Mouse (Mus musculus): ENCODE data around the gene Itga11. TPM values are rescaled to one million over a fixed set of nuclear protein-coding genes. Genes with fewer than 3 reads are reported as not detected.

Gene Itga11
- polyA plus RNA-seq, 1 experiment from 2014 or later, result 0.36 TPM

DNA sequence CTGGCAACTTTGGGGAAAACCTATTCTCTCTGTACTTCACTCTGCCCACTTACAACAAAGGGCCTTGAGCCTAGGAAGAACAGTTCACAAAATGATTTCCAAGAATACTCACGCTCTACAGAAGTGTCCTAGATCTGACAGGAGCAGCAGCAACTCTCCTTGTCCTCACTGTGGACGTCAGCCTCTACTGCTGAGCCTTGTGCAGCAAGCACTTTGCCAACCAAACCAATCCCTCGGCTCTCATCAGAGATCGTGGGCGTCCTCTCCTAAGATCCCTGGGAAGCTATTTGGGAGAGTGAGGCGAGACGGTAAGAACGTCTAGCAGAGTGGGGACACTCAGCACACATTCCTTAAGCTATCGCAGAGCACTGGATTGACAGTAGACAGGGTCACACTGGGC, 17.6 kb downstream of the Itga11 start:
- Histone ChIP-seq H3K27me3 (ENCODE audit: insufficient read depth, poor library complexity, severe bottlenecking) (0 out of 2 replicates have a peak, but pooled peaks cover 11% of the 10 kb centered on the region), H3K36me3 (no peaks in the 10 kb centered on the region), H3K4me1 (peaks cover 47% of the 10 kb centered on the region), H3K4me3 (no peak overlapping the region), H3K27ac (peak overlapping the region; percentile 85; the same call in 1 of the 2 replicates), H3K9me3 (no peaks in the 10 kb centered on the region)
- WGBS, result 31% methylated on average over 9 of the region's 9 CpGs
- no peak for DNase-seq (ENCODE audit: low spot score)

DNA sequence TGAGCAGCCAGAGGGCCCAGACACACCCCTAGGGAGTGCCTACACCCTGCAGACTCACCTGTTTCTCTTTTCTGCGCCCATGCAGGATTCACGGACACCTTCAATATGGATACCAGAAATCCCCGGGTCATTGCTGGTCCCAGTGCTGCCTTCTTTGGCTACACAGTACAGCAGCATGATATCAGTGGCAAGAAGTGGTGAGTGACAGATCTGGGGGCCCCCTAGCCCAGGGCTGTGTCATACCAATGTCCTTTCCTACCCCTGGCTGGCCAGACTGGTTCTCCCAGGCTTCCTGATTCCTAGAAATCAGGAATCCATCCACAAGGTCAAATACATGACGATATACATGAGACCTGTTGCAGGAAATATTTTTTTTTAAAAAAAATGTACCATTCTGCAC, 19.2 kb downstream of the Itga11 start:
- Histone ChIP-seq H3K4me1 (peaks cover 43% of the 10 kb centered on the region), H3K27me3 (ENCODE audit: insufficient read depth, poor library complexity, severe bottlenecking) (0 out of 2 replicates have a peak, but pooled peaks cover 9% of the 10 kb centered on the region), H3K9me3 (no peaks in the 10 kb centered on the region), H3K4me3 (peak overlapping the region; percentile 35), H3K36me3 (no peaks in the 10 kb centered on the region), H3K27ac (peak overlapping the region; percentile 85)
- 67% methylated on average over 4 of the region's 4 CpGs for WGBS
- no peak for DNase-seq (ENCODE audit: low spot score)

DNA sequence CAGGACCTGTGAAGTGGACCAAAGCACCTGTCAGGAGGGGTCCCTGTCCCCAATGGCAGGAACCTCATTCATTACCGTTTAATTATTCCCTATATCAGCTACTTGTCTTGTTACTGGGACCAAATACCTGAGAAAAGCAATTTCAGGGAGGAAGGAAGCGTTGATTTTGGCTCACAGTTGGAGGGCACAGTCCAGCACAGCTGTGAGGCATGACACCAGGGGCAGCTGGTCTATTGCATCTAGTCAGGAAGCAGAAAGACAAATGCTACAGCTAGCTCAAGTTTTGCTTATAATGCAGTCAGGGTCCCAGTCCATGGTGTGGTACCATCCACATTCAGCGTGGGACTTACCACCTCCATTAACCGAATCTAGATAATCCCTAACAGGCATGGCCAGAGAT, 29.6 kb downstream of the Itga11 start:
- Histone ChIP-seq H3K27ac (no peak overlapping the region), H3K36me3 (no peaks in the 10 kb centered on the region), H3K27me3 (ENCODE audit: insufficient read depth, poor library complexity, severe bottlenecking) (0 out of 2 replicates have a peak, but pooled peaks cover 12% of the 10 kb centered on the region), H3K4me1 (peaks cover 16% of the 10 kb centered on the region), H3K4me3 (no peak overlapping the region), H3K9me3 (no peaks in the 10 kb centered on the region)
- whole genome bisulfite sequencing, result 75% methylated on average over 4 of the region's 4 CpGs
- DNase-seq (ENCODE audit: low spot score), result no peak

DNA sequence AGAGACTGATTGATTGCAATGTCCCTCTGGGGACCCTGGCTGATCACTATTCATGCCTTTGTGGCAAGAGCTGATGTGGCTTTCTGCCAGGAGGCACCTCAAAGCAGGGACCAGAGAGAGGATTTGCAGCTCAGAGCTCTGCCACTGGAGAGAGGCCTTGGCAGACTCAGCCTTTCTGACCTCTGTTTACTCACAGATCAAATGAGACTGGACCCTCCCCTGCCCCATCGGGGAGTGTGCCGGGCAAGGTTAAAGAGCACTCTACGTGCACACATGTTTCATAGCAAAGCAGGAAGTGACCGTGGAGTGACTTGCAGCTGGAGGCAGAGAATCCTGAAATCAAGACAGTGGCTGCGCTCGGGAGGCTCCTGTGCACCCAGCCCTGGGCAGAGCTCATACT, 30.2 kb downstream of the Itga11 start:
- 57% methylated on average over 6 of the region's 6 CpGs for WGBS
- no peak for DNase-seq (ENCODE audit: low spot score)
- H3K27ac ChIP-seq, result peak overlapping the region; percentile 52; the same call in 1 of the 2 replicates

DNA sequence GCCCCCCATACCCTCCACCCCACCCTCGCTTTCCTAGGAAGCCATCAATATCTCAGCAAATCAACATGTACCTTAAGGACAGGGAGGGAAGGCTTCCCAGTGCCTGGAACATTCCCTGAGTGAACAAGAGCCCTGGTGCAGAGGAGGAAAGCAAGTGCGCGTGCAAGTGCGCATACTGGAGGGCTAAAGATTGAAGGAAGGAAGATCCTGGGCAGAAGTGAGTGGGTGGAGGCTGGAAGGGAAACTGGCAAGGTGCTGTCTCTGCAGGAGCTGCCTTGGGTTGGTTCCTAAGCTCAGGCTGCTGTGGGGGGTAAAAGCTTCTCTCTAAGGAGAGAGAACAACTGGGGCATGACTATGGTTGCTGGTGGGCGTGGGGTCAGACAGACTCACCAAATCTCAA, 32.4 kb downstream of the Itga11 start:
- Histone ChIP-seq H3K4me3 (no peak overlapping the region), H3K27me3 (ENCODE audit: insufficient read depth, poor library complexity, severe bottlenecking) (0 out of 2 replicates have a peak, but pooled peaks cover 12% of the 10 kb centered on the region), H3K9me3 (no peaks in the 10 kb centered on the region), H3K36me3 (no peaks in the 10 kb centered on the region), H3K4me1 (peaks cover 16% of the 10 kb centered on the region), H3K27ac (no peak overlapping the region)
- 82% methylated on average over 5 of the region's 5 CpGs for WGBS
- DNase-seq (ENCODE audit: low spot score), result no peak

More for the DNA sequence above, 30.2 kb downstream of the Itga11 start:
- no peaks in the 10 kb centered on the region for H3K36me3 ChIP-seq
- peaks cover 16% of the 10 kb centered on the region for H3K4me1 ChIP-seq
- 0 out of 2 replicates have a peak, but pooled peaks cover 12% of the 10 kb centered on the region for H3K27me3 ChIP-seq (ENCODE audit: insufficient read depth, poor library complexity, severe bottlenecking)
- H3K4me3 ChIP-seq, result no peak overlapping the region
- H3K9me3 ChIP-seq, result no peaks in the 10 kb centered on the region

DNA sequence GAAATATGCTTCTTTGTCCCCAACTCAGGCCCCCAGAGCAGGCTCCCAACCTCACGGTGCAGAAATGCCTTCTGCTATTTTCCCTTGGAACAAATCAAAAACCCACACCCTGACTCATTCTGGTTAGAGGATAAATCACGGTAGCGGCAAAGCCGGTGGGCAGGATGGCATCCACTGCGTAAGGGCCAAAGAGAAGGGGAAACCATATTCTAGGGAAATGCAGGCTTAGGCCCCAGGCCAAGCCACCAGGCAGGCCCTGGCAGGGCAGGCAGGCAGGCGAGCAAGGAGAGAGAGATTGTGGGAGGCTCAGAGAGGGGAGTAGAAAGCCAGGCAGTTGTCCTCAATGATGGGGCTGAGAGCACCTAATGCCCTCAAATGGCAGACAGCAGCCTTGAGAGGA, 34.7 kb downstream of the Itga11 start:
- Histone ChIP-seq H3K9me3 (no peaks in the 10 kb centered on the region), H3K36me3 (no peaks in the 10 kb centered on the region), H3K4me1 (peaks cover 16% of the 10 kb centered on the region), H3K27me3 (ENCODE audit: insufficient read depth, poor library complexity, severe bottlenecking) (0 out of 2 replicates have a peak, but pooled peaks cover 12% of the 10 kb centered on the region), H3K4me3 (no peak overlapping the region), H3K27ac (no peak overlapping the region)
- no peak for DNase-seq (ENCODE audit: low spot score)
- 80% methylated on average over 6 of the region's 6 CpGs for WGBS

DNA sequence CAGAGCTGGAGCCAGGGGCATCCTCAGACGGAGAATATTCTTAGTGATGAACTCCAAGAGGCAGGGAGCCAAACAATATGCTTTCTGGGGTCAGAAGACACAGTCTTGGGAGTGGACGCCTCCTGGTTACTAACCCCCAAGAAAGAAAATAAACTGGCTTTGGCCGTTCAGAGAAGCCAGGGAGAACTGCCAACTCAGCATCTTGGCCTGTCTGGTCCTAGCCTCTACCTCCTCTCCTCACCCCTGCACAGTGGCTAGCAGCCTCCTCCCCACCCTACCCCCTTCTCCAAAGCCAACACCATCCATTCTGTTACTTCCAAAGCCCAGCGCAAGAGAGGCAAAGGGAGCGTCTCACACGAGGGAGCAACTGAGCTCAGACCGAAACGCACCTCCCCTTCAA, 35.4 kb downstream of the Itga11 start:
- Histone ChIP-seq H3K27ac (no peak overlapping the region), H3K36me3 (no peaks in the 10 kb centered on the region), H3K9me3 (no peaks in the 10 kb centered on the region), H3K27me3 (ENCODE audit: insufficient read depth, poor library complexity, severe bottlenecking) (0 out of 2 replicates have a peak, but pooled peaks cover 12% of the 10 kb centered on the region), H3K4me1 (peaks cover 10% of the 10 kb centered on the region), H3K4me3 (no peak overlapping the region)
- WGBS, result 76% methylated on average over 8 of the region's 8 CpGs
- no peak for DNase-seq (ENCODE audit: low spot score)

DNA sequence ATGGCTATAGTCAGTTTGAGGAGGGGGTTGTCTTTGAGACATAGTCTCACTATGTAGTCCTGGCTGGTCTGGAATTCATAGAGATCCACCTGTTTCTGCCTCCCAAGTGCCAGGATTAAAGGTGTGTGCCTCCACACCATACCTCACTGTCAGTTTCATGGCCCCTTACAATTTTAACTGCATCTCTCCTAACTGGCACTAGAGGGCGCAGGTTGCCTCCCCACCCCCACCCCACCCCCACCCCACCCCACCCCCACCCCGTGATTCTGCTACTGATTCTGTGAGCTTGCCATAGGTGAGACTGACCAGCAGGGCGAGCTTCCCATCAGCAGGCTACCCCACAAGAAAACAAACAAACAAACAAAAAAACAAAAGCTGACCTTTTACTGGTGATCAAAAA, 36.7 kb downstream of the Itga11 start:
- no peaks in the 10 kb centered on the region for H3K36me3 ChIP-seq
- 43% methylated on average over 3 of the region's 3 CpGs for WGBS

DNA sequence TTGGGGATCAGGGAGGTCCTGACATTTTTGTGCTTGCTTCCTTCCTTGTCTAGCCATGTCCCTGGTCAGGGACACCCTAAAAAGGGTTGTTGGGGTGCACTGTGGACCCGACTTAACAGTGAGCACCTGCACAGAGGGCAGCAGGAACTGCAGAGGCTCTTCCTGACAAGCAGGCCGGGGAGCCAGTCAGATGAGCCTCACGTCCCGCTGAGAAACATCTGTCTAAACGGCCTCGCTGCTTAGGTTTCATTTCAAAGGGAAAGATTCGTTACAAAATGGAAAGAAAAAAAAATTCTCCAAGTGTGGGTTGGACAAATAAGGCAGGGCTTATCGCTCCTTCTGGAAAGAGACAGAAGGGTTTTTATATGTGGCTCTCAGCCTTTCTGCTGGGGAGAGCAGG, 40.4 kb downstream of the Itga11 start:
- H3K27ac ChIP-seq, result no peak overlapping the region
- 0 out of 2 replicates have a peak, but pooled peaks cover 9% of the 10 kb centered on the region for H3K27me3 ChIP-seq (ENCODE audit: insufficient read depth, poor library complexity, severe bottlenecking)
- no peaks in the 10 kb centered on the region for H3K9me3 ChIP-seq
- H3K4me3 ChIP-seq, result no peak overlapping the region
- 46% methylated on average over 8 of the region's 8 CpGs for WGBS
- no peaks in the 10 kb centered on the region for H3K36me3 ChIP-seq
- DNase-seq (ENCODE audit: low spot score), result no peak
- H3K4me1 ChIP-seq, result peaks cover 9% of the 10 kb centered on the region; the same call in 1 of the 2 replicates

More for the DNA sequence above, 36.7 kb downstream of the Itga11 start:
- 0 out of 2 replicates have a peak, but pooled peaks cover 18% of the 10 kb centered on the region for H3K27me3 ChIP-seq (ENCODE audit: insufficient read depth, poor library complexity, severe bottlenecking)
- no peaks in the 10 kb centered on the region for H3K9me3 ChIP-seq
- H3K27ac ChIP-seq, result no peak overlapping the region
- no peak overlapping the region for H3K4me3 ChIP-seq
- H3K4me1 ChIP-seq, result 0 out of 2 replicates have a peak, but pooled peaks cover 4% of the 10 kb centered on the region
- DNase-seq (ENCODE audit: low spot score), result no peak

DNA sequence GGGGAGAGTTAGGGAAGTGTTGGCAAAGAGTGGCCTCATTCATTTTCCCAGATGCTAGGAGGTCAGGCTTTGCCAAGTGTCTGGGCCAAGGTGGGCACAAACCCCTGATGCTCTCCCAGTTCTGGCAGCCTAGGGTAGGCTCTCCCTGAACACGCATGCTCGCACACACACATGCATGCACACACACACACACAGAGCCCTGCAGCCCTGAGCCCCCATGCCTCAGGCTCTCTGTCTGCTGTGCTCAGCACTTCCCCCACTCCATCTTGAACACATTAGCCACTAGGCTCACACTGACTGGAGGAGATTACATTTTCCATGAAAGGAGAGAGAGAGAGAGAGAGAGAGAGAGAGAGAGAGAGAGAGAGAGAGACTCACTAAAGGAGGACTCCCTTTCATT, 44.2 kb downstream of the Itga11 start:
- Histone ChIP-seq H3K9me3 (no peaks in the 10 kb centered on the region), H3K27me3 (ENCODE audit: insufficient read depth, poor library complexity, severe bottlenecking) (peaks cover 16% of the 10 kb centered on the region; the same call in 1 of the 2 replicates), H3K4me3 (no peak overlapping the region), H3K36me3 (no peaks in the 10 kb centered on the region), H3K27ac (peak overlapping the region; percentile 7; the same call in 1 of the 2 replicates), H3K4me1 (peaks cover 21% of the 10 kb centered on the region)
- no peak for DNase-seq (ENCODE audit: low spot score)
- WGBS, result 89% methylated on average over 2 of the region's 2 CpGs

DNA sequence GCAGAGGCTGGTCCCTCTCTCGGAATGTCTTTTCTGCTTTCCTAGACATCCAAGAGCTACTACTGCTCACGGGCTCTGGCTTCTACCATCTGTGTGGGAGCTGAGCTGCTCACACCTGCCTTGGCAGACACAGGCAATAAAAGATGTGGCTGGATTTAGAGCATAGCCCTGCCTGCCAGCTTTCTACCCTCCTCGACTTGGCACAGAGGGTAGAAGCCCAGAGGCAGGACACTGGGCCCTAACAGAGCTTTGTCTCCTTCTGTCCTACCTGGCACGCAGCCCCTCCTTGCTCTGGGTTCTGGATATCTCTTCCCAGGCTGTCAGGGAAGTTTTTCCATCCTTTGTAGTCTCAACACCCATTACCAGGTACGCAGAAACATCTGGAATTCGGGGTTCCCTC, 45.1 kb downstream of the Itga11 start:
- peaks cover 21% of the 10 kb centered on the region for H3K4me1 ChIP-seq
- H3K27me3 ChIP-seq (ENCODE audit: insufficient read depth, poor library complexity, severe bottlenecking), result peaks cover 16% of the 10 kb centered on the region; the same call in 1 of the 2 replicates
- 74% methylated on average over 6 of the region's 6 CpGs for WGBS
- no peak for DNase-seq (ENCODE audit: low spot score)
- no peak overlapping the region for H3K4me3 ChIP-seq
- H3K36me3 ChIP-seq, result no peaks in the 10 kb centered on the region
- no peaks in the 10 kb centered on the region for H3K9me3 ChIP-seq
- 0 out of 2 replicates have a peak overlapping the region, but pooled peaks have one; percentile 45 for H3K27ac ChIP-seq

DNA sequence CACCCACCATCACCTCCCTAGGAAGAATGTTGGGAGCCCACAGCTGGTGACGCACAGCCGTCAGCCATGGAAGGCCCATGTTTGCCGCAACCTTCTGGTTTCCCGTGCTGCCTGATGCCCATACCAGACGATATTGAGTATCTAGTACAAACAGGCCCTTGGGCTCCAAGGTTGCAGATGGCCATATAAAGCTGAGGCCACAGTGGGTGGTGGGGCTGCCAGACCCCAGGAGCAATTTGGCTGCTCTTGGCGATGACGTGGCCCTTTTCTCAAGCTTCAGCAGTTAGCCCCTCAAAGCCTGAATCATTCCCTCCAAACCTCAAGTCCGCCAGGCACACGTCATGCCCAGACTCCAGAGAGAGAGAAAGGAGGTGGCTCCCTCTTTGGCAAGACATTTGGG, 46.5 kb downstream of the Itga11 start:
- no peak overlapping the region for H3K4me3 ChIP-seq
- no peaks in the 10 kb centered on the region for H3K36me3 ChIP-seq
- 84% methylated on average over 9 of the region's 9 CpGs for WGBS
- peaks cover 17% of the 10 kb centered on the region for H3K4me1 ChIP-seq
- H3K27me3 ChIP-seq (ENCODE audit: insufficient read depth, poor library complexity, severe bottlenecking), result peaks cover 12% of the 10 kb centered on the region; the same call in 1 of the 2 replicates
- DNase-seq (ENCODE audit: low spot score), result no peak
- no peak overlapping the region for H3K27ac ChIP-seq
- no peaks in the 10 kb centered on the region for H3K9me3 ChIP-seq

DNA sequence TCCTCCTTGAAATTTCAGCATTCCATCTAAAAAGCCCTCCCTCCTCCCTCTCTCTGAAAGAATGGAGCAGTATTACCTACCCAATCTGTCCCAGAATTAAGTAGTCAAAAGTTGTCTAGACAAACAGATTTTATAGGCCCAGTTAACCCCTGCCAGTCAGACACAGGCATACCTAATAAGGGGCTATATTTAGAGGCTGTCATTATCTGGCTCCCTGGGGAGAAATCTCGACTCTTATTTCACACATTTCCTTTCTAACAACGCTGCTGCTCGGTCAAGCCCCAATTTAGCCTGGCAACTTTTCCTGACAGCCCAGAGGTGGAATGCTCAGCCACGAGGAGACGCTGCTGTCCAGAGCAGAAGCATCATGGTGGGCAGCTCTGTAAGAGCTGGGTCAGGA, 47.6 kb downstream of the Itga11 start:
- Histone ChIP-seq H3K4me3 (no peak overlapping the region), H3K27ac (no peak overlapping the region), H3K4me1 (peaks cover 17% of the 10 kb centered on the region), H3K36me3 (no peaks in the 10 kb centered on the region), H3K9me3 (no peaks in the 10 kb centered on the region), H3K27me3 (ENCODE audit: insufficient read depth, poor library complexity, severe bottlenecking) (peaks cover 7% of the 10 kb centered on the region; the same call in 1 of the 2 replicates)
- WGBS, result 7% methylated on average over 5 of the region's 5 CpGs
- no peak for DNase-seq (ENCODE audit: low spot score)

DNA sequence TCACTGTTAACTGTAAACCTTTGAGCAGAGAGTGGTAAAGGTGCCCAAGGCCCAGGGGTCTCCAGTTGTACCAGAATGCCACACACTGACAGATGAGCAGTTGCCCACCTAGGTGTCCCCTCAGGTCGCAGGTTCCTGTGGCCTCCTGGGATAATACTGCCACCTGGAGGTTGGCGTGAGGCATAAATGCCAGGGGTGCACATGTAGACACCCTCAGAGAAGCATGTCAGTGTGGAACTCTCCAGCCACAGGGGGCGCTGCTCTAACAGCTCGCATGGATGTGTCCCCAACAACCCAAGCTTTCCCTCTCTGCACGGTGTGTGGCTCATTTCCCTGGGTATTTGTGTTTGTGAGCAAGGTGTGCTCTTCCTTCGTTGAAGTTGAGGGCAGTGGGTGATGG, 48.8 kb downstream of the Itga11 start:
- WGBS, result 56% methylated on average over 6 of the region's 6 CpGs
- H3K4me3 ChIP-seq, result no peak overlapping the region
- peaks cover 7% of the 10 kb centered on the region; the same call in 1 of the 2 replicates for H3K27me3 ChIP-seq (ENCODE audit: insufficient read depth, poor library complexity, severe bottlenecking)
- H3K9me3 ChIP-seq, result no peaks in the 10 kb centered on the region
- DNase-seq (ENCODE audit: low spot score), result no peak
- no peak overlapping the region for H3K27ac ChIP-seq
- peaks cover 22% of the 10 kb centered on the region for H3K4me1 ChIP-seq
- no peaks in the 10 kb centered on the region for H3K36me3 ChIP-seq

Data from heart, embryonic 10.5 days (tissue).